In genomic region chr17:88758003-88758437, GRCm38 (mm10) we compare ENCODE assay signal across 9 mouse cellular contexts. TPM values are rescaled to one million over a fixed set of nuclear protein-coding genes. Genes with fewer than 3 reads are reported as not detected.
DNase-seq lines count a peak whose midpoint lies in the region; ATAC-seq lines count a peak whose summit lies in the region.
"Had no signal": no experiment of that assay in that cellular context is flagged by ENCODE, and none has a peak within 500 bp of the region (broad histone marks: within the 10 kb centered on the region; RNA-seq: fewer than 3 reads in every experiment).

No protein-coding gene starts in this region.

- 1% methylated on average over 9 of the region's 9 CpGs for WGBS in midbrain, embryonic 13.5 days

- H3K4me2 ChIP-seq in midbrain, embryonic 13.5 days (replicated peaks) = peak overlapping the region; percentile 27
- H3K4me2 ChIP-seq: liver, embryonic 15.5 days had no signal

- H3K4me1 ChIP-seq in midbrain, embryonic 13.5 days (replicated peaks) = peaks cover 66% of the 10 kb centered on the region
- H3K4me1 ChIP-seq: liver, embryonic 15.5 days had no signal

- ATAC-seq in midbrain, embryonic 13.5 days = peak; percentile 87

- DNase-seq in thymus, postnatal 14 days = peak; percentile 16
- no peak for DNase-seq in thymus, postnatal 10 days (ENCODE audit: low spot score in 2 of 2)
- peak; percentile 52 to 69 for DNase-seq in frontal cortex, postnatal 14 days (ENCODE audit: low spot score in 2 of 2)
- no peak for DNase-seq in kidney, adult 18-20 months
- no peak for DNase-seq in kidney, postnatal 4 days
- DNase-seq in adrenal gland, adult 2 months = no peak
- DNase-seq: embryo, embryonic 11 days had no signal

- H3K9me3 ChIP-seq in midbrain, embryonic 13.5 days = no peaks in the 10 kb centered on the region
- H3K9me3 ChIP-seq: liver, embryonic 15.5 days had no signal

- no peak overlapping the region for H3K4me3 ChIP-seq in midbrain, embryonic 13.5 days (replicated peaks)
- H3K4me3 ChIP-seq: liver, embryonic 15.5 days had no signal

- H3K27me3 ChIP-seq in midbrain, embryonic 13.5 days = peaks cover 42% of the 10 kb centered on the region
- H3K27me3 ChIP-seq: liver, embryonic 15.5 days had no signal

- no peaks in the 10 kb centered on the region for H3K36me3 ChIP-seq in midbrain, embryonic 13.5 days
- H3K36me3 ChIP-seq: liver, embryonic 15.5 days had no signal

- peak overlapping the region; percentile 82 for H3K27ac ChIP-seq in midbrain, embryonic 13.5 days
- H3K27ac ChIP-seq: liver, embryonic 15.5 days had no signal

- no peak overlapping the region for H3K9ac ChIP-seq in midbrain, embryonic 13.5 days (replicated peaks)
- H3K9ac ChIP-seq: liver, embryonic 15.5 days had no signal

RNA-seq across cellular contexts. Expression of gene Lhcgr, which starts 33.8 kb away (rescaled TPM):
- 0.39 and 0.42 TPM in 2 replicates for polyA plus RNA-seq in midbrain, embryonic 13.5 days (2015; fragmentation: Nextera tagmentation; extraction: Ambion mirVana)
- total RNA-seq in adrenal gland, adult 2 months (2021) = under 1 TPM in 1 of 2 experiments, not detected in 1; 0.10 TPM
- 0.12 and 0.52 TPM in 2 replicates for polyA plus RNA-seq in adrenal gland, adult 2 months (2012; rRNA removed)
- polyA plus RNA-seq: liver, embryonic 15.5 days had no signal

Comparison
In these comparisons a context has a peak if more than half of its experiments do, and no peak if none do; other contexts are left out.
1. DNase-seq: peak in thymus, postnatal 14 days (single experiment) and frontal cortex, postnatal 14 days (2 of 2); none in thymus, postnatal 10 days (0 of 2), kidney, adult 18-20 months (single experiment), kidney, postnatal 4 days (0 of 2) and adrenal gland, adult 2 months (single experiment).